Mouse (Mus musculus) E14TG2a.4 (cell line): ENCODE measurements around the gene Satb2.

Experiments
- H3K27me3 ChIP-seq: 2 replicates; pipeline ENCODE4 v1.6.1; 2014; ENCODE audit warnings: low read length, control low read depth; ENCODE audit not compliant: insufficient read depth
- H3K36me3 ChIP-seq: 2 replicates; pipeline ENCODE4 v1.6.1; 2014; ENCODE audit warnings: low read length, control low read depth; ENCODE audit not compliant: insufficient read depth
- H3K4me1 ChIP-seq: replicated peaks from 2 replicates; pipeline ENCODE4 v1.6.1; 2014; ENCODE audit warnings: low read depth, low read length, control low read depth
- H3K4me3 ChIP-seq: replicated peaks from 2 replicates; pipeline ENCODE4 v1.5.1; 2014; ENCODE audit warnings: mild to moderate bottlenecking, low read length
- H3K9me3 ChIP-seq: 2 replicates; pipeline ENCODE4 v1.6.1; 2014; ENCODE audit warnings: low read length, control low read depth
- CTCF ChIP-seq: conservative IDR thresholded peaks from 2 replicates; pipeline ENCODE4 v1.5.1; 2014; ENCODE audit warnings: low read length
- NANOG ChIP-seq: IDR thresholded peaks from 2 replicates; pipeline ENCODE4 v1.6.1; 2014; ENCODE audit warnings: borderline replicate concordance, low read length, mixed read lengths
- POU5F1 ChIP-seq: IDR thresholded peaks from 2 replicates; pipeline ENCODE4 v1.6.1; 2014; ENCODE audit warnings: low read length, borderline replicate concordance

The Satb2 gene

DNA sequence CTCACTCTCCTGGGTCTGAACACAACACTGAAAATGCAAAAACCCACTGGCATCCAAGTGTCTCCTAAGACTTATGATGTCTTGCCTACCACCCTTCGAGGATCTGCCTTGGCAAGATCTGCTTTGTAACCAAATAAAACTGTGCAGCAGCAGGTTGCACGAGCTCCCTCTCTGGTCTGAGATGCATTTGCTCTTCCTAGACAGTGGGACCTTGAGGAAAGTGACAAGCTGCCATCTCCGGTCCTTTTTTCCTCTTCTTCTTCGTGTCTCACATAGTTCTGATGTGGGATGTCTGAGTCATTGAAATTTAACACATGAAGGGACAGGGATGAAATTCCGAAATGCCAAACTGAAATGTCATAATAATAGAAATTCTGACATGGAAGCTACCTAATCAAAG, 85.7 kb downstream of the Satb2 start:
- Histone ChIP-seq H3K4me3 (no peak overlapping the region), H3K36me3 (no peaks in the 10 kb centered on the region), H3K9me3 (no peaks in the 10 kb centered on the region), H3K27me3 (no peaks in the 10 kb centered on the region), H3K4me1 (no peaks in the 10 kb centered on the region)
- TF ChIP-seq CTCF (no peak), POU5F1 (no peak), NANOG (no peak)

DNA sequence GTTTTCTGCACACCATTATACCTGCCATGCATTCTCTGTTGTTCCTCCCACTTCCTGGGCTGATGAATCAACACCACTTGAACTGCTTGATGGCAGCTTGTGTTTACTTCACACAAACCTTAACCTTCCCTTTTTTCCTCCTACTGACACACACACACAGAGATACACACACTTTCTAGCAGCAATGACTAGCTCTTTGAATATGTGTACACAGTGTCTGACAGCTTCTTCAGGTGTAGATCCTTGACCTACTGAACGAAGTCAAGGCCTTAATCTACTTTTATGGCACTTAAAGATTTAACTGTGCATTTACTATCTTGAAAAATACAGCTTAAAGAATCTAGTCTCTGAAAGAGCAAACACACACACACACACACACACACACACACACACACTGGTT, 89.5 kb downstream of the Satb2 start:
- TF ChIP-seq CTCF (no peak), POU5F1 (no peak), NANOG (no peak)
- no peaks in the 10 kb centered on the region for H3K4me1 ChIP-seq

DNA sequence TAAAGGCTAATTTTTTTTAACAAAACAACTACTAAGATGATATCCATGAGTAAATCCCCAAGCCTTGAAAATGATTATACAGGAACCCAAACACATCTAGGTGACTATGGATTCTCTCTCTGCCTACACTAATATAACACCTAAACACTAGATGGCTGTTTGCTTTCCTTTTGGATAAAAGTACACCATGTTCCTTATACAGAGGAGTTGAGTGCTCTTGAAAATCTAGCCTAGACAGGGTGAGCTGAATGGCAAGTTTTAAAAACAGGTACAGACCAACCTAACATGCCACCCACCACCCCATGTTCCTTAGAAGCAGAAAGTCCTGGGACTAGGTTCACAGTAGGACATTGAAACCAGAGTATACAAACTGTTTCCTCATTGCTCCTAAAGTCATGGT, 90.9 kb downstream of the Satb2 start:
- H3K9me3 ChIP-seq = no peaks in the 10 kb centered on the region
- no peaks in the 10 kb centered on the region for H3K27me3 ChIP-seq
- TF ChIP-seq POU5F1 (no peak), NANOG (no peak), CTCF (no peak)
- no peaks in the 10 kb centered on the region for H3K36me3 ChIP-seq
- H3K4me3 ChIP-seq = no peak overlapping the region
- no peaks in the 10 kb centered on the region for H3K4me1 ChIP-seq

More for the DNA sequence above, 89.5 kb downstream of the Satb2 start:
- Histone ChIP-seq H3K27me3 (no peaks in the 10 kb centered on the region), H3K9me3 (no peaks in the 10 kb centered on the region), H3K36me3 (no peaks in the 10 kb centered on the region), H3K4me3 (no peak overlapping the region)

DNA sequence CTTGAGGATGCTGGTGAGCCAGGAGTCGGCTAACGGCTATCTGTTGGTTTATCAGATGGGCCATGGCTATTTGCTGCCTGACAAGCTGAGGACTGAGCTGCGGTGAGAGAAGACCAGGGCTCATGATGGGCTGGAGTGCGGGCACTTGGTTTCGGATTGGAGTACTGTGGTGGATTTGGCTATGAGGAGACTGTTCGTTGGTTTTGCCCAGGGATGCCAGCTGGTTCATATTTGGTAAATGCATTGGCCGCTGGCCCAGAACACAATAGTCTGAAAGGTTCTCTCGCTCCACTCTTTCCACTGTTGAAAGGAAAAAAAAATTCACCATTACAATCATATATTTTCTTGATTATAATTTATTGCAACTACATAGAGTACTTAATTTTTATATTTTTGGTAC, 107.0 kb downstream of the Satb2 start:
- no peaks in the 10 kb centered on the region for H3K27me3 ChIP-seq
- TF ChIP-seq NANOG (no peak), POU5F1 (no peak)

DNA sequence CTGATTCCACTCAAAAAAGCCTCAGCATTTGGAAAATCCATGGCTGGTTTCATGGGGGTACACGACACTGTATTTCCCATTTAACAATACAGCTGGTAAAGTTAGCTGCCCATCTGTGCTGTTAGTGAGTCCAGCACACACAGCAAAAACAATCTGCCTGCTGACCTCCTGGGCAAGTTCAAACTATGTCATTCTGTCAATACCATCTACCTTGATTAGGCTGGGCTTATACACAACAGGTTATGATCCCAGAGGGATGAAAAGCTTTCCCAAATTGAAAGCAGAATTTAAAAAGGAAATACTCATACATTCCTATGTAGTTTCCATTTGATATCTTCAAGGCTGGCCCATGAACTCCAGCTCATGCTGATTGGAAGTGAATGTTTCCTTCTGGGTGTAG, 113.2 kb downstream of the Satb2 start:
- TF ChIP-seq NANOG (no peak), POU5F1 (no peak), CTCF (no peak)

More for the DNA sequence above, 107.0 kb downstream of the Satb2 start:
- Histone ChIP-seq H3K9me3 (no peaks in the 10 kb centered on the region), H3K4me1 (no peaks in the 10 kb centered on the region), H3K4me3 (no peak overlapping the region), H3K36me3 (no peaks in the 10 kb centered on the region)

DNA sequence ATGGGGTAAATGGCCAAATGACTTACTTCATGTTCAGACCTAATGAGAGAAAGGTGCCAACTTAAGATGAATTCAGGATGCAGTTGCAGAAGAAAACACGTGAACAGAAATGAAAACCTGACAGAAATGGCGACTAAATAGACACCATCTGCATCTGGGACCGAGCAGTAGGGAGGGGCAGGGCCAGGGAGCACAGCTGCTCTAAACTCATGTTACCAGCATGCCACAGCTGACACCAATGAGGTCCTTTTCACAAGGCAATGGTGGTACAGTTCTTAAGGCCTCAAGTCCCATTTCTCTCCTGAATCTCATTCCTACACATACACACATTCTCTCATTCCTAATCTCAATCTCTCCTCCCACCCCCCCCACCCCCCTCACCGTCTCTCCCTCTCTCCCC, 115.7 kb downstream of the Satb2 start:
- Histone ChIP-seq H3K4me1 (no peaks in the 10 kb centered on the region), H3K9me3 (no peaks in the 10 kb centered on the region), H3K36me3 (no peaks in the 10 kb centered on the region), H3K4me3 (no peak overlapping the region), H3K27me3 (no peaks in the 10 kb centered on the region)
- TF ChIP-seq NANOG = no peak
- no peak for TF ChIP-seq CTCF
- TF ChIP-seq POU5F1 = no peak

More for the DNA sequence above, 113.2 kb downstream of the Satb2 start:
- H3K36me3 ChIP-seq = no peaks in the 10 kb centered on the region
- no peaks in the 10 kb centered on the region for H3K27me3 ChIP-seq
- H3K9me3 ChIP-seq = no peaks in the 10 kb centered on the region
- H3K4me1 ChIP-seq = no peaks in the 10 kb centered on the region
- H3K4me3 ChIP-seq = no peak overlapping the region

DNA sequence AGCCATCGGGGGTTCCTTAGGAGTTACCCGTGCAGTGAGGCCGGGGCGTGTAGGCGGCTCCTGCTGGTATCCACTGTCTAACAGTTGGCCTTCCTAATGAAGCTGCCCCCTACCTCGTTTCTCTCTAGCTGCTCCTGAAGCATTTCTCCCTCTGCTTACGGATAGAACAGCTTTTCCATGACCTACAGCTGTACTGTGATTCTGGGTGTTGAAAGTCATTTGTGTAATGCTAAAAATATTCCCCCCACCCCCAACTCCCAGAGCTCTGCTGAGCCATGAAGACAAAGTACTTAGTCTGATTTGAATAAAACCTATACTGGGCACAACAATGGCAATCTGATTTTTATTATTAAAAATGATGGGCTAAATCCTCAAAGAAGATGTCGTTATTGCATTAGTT, 121.2 kb downstream of the Satb2 start:
- H3K4me3 ChIP-seq = no peak overlapping the region
- TF ChIP-seq POU5F1 (no peak), CTCF (no peak), NANOG (no peak)
- no peaks in the 10 kb centered on the region for H3K4me1 ChIP-seq
- no peaks in the 10 kb centered on the region for H3K9me3 ChIP-seq
- H3K27me3 ChIP-seq = no peaks in the 10 kb centered on the region
- no peaks in the 10 kb centered on the region for H3K36me3 ChIP-seq

DNA sequence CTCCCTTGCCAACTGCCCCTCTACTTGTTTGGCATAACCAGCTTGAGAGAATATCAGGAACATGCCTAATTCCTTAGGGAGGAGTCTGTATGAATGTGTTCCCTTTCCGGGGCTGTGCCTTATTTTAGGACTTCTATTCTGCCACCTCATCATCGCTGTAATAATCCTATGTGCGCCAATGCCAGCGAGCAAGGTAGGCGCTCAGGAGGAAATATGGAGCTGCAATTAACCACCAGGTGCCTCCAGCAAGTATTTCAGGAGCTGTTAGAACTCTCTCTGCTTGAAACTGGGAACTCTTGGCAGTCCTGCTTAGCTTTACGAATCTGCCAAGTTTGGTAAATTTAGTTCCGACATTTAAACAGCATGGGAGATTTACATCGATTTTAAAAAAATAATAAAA, 128.0 kb downstream of the Satb2 start:
- H3K4me3 ChIP-seq = no peak overlapping the region
- H3K4me1 ChIP-seq = peaks cover 4% of the 10 kb centered on the region
- H3K9me3 ChIP-seq = no peaks in the 10 kb centered on the region
- TF ChIP-seq POU5F1 = no peak
- no peak for TF ChIP-seq NANOG
- H3K36me3 ChIP-seq = no peaks in the 10 kb centered on the region
- no peaks in the 10 kb centered on the region for H3K27me3 ChIP-seq

DNA sequence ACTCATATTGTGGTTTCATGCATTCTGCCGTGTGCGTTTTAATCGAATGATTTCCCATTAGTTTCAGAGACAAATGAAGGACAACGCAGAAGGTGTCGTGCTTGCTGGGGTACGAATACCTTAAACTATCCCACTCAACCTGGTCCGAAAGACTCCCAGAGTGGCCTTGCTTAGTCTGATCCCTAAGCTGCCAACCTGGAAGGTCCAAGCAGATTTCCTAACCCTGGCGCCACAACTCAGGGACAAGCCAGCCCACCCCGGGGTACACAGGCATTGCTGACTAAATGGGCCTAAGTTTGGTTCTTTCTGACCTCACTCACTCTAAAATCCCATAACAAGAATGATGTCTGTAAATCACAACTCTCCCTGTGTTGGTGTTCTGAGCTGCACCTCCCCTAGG, 132.1 kb downstream of the Satb2 start:
- TF ChIP-seq CTCF = no peak
- no peak for TF ChIP-seq POU5F1
- TF ChIP-seq NANOG = no peak
- no peaks in the 10 kb centered on the region for H3K36me3 ChIP-seq
- H3K4me1 ChIP-seq = peaks cover 34% of the 10 kb centered on the region
- H3K4me3 ChIP-seq = no peak overlapping the region
- no peaks in the 10 kb centered on the region for H3K9me3 ChIP-seq
- no peaks in the 10 kb centered on the region for H3K27me3 ChIP-seq
